Mouse (Mus musculus) kidney, adult 18-20 months (tissue): ENCODE results near the gene Suclg2.

Experiments used
- DNase-seq: peaks from one replicate; pipeline ENCODE4 v3.0.0; 2021

The Suclg2 gene

GRCm38 (mm10) chr6:95445036-95445435 lies 273.6 kb downstream of the Suclg2 start:
- peak; percentile 71 for DNase-seq
